Mouse (Mus musculus) neural tube, embryonic 13.5 days (tissue): ENCODE data around the gene Ccdc6. TPM values are rescaled to one million over a fixed set of nuclear protein-coding genes. Genes with fewer than 3 reads are reported as not detected.

ENCODE experiments used
- ATAC-seq: fragments of 200-750 bp; cut with Nextera tagmentation; 2 replicates; pipeline ENCODE4 v1.8.0; 2017; ENCODE audit warnings: low read depth, mild to moderate bottlenecking, moderate TSS enrichment, moderate library complexity
- H3K27ac ChIP-seq: fragments of 300-500 bp; sonication (generic); replicated peaks from 2 replicates; pipeline ENCODE4 v1.5.1; 2015; ENCODE audit warnings: moderate library complexity, mild to moderate bottlenecking, inconsistent platforms
- H3K27me3 ChIP-seq: fragments of 300-500 bp; sonication (generic); 2 replicates; pipeline ENCODE4 v1.6.1; 2015; ENCODE audit warnings: mild to moderate bottlenecking, inconsistent platforms
- H3K36me3 ChIP-seq: fragments of 300-500 bp; sonication (generic); 2 replicates; pipeline ENCODE4 v1.6.1; 2015; ENCODE audit warnings: mild to moderate bottlenecking, inconsistent platforms
- H3K4me1 ChIP-seq: fragments of 300-500 bp; sonication (generic); replicated peaks from 2 replicates; pipeline ENCODE4 v1.6.1; 2015; ENCODE audit warnings: inconsistent platforms
- H3K4me2 ChIP-seq: fragments of 300-500 bp; sonication (generic); 2 replicates; pipeline ENCODE4 v1.6.1; 2015; ENCODE audit warnings: inconsistent platforms, mild to moderate bottlenecking, moderate library complexity
- H3K4me3 ChIP-seq: fragments of 300-500 bp; sonication (generic); 2 replicates; pipeline ENCODE4 v1.5.1; 2015; ENCODE audit warnings: mild to moderate bottlenecking, inconsistent platforms
- H3K9ac ChIP-seq: fragments of 300-500 bp; sonication (generic); 2 replicates; pipeline ENCODE4 v1.6.1; 2015; ENCODE audit warnings: moderate library complexity, mild to moderate bottlenecking, inconsistent platforms
- H3K9me3 ChIP-seq: fragments of 300-500 bp; sonication (generic); 2 replicates; pipeline ENCODE4 v1.6.1; 2016; ENCODE audit warnings: inconsistent platforms
- WGBS: fragments of 180-500 bp; shearing (Covaris S2); methylation state at CpG from one replicate; pipeline ENCODE4 v1.1.7; 2015; 5-methylcytosine and 5-hydroxymethylcytosine counted together
- polyA plus RNA-seq: library from polyadenylated mRNA; unstranded; fragments of >200 nt; fragmentation: Nextera tagmentation; extraction: Ambion mirVana; gene quantifications from 2 replicates; pipeline ENCODE4 v1.2.1, GENCODE M21; 2015

Ccdc6 gene
- polyA plus RNA-seq, 1 experiment from 2014 or later = 22.3 TPM

DNA sequence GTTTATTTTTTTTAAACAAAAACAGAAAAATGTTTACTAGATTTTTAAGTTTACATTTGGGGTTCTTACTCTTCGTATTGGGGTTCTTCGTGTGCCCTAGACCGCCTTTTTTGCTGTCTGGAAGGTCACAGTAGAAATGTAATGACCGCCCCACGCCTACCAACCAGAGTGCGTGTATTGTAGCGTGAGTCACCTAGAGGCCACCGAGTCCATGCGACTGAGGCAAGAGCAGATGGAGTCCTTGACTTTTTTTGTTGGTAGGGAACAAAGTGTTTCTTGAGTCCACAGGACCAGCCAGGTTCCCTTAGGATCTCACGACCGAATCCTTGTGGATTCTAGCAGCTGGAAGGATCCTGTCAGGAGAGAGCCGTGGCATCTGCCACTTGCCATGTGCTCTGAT lies 63.9 kb downstream of the Ccdc6 start:
- no peak overlapping the region for H3K27ac ChIP-seq
- no peak overlapping the region for H3K9ac ChIP-seq
- H3K4me1 ChIP-seq = peaks cover 7% of the 10 kb centered on the region
- H3K9me3 ChIP-seq = no peaks in the 10 kb centered on the region
- peaks cover 14% of the 10 kb centered on the region for H3K36me3 ChIP-seq
- no peak for ATAC-seq
- WGBS = 93% methylated on average over 12 of the region's 12 CpGs
- H3K27me3 ChIP-seq = no peaks in the 10 kb centered on the region
- H3K4me2 ChIP-seq = no peak overlapping the region
- no peak overlapping the region for H3K4me3 ChIP-seq

DNA sequence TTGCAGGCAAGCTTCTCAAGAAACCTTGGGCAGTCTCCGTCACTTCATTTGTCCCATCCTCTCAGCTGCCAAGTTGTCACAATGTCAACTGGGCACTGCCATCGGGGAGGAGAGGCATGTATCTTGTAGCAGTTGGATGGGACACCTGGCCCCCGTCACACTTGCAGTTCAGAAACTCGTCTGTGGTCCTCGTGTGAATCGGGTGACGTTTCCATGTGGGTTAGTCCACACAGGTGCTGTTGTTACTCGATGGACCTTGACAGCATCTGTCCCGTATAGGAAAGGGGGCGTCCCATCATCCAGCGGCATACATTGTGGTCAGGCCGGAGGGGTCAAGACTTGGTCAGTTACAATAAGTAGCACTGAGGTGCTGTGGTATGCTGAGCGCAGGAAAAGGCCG lies 64.6 kb downstream of the Ccdc6 start:
- Histone ChIP-seq H3K4me2 (no peak overlapping the region), H3K9ac (no peak overlapping the region), H3K9me3 (no peaks in the 10 kb centered on the region), H3K27me3 (no peaks in the 10 kb centered on the region), H3K4me3 (no peak overlapping the region), H3K4me1 (peaks cover 7% of the 10 kb centered on the region), H3K27ac (no peak overlapping the region), H3K36me3 (peaks cover 7% of the 10 kb centered on the region)
- 91% methylated on average over 14 of the region's 14 CpGs for WGBS
- ATAC-seq = no peak

DNA sequence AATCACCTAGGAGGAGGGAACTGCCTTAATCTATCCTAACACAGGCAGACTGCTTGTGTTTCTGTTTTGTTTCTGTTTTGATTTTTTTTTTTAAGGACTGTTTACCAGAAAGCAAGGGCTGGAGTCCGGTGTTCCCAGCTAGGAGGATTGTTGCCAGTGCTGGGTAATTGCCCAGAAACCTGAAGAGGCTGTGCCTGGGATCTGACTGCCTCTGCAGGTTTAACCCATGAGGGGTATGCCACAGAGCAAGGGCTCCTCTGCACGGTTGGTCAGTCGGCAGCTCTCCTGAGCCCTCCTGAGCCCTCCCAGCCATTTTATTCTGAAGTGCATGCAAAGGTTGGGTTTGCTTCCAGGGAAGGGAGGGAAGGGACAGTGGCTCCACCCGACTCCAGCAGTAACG lies 66.8 kb downstream of the Ccdc6 start:
- Histone ChIP-seq H3K36me3 (peaks cover 19% of the 10 kb centered on the region), H3K9me3 (no peaks in the 10 kb centered on the region), H3K9ac (no peak overlapping the region), H3K4me3 (no peak overlapping the region), H3K4me2 (no peak overlapping the region), H3K27me3 (no peaks in the 10 kb centered on the region), H3K27ac (0 out of 2 replicates have a peak overlapping the region, but pooled peaks have one; percentile 15), H3K4me1 (peaks cover 13% of the 10 kb centered on the region)
- ATAC-seq = no peak
- 74% methylated on average over 5 of the region's 5 CpGs for WGBS

DNA sequence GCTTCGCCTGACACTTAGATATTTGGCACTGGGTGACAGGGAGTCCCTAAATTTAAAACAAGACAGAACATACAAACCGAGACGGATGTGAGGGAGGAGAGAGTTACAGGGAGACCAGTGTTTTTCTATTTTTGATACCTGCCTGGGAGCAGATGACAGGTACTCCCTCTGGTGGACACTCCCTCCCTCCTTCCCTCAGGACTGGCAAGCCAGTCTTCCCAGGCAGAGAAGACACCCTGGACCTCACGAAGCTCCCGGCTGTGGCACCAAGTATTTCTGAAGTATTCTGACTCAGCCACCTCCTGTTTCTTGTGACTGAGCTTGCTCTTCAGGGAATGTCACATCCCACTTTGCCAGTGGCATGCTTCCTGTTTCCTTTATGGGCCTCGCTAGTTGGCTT lies 69.0 kb downstream of the Ccdc6 start:
- Histone ChIP-seq H3K27me3 (no peaks in the 10 kb centered on the region), H3K9ac (no peak overlapping the region), H3K27ac (no peak overlapping the region), H3K4me3 (no peak overlapping the region), H3K36me3 (peaks cover 35% of the 10 kb centered on the region), H3K9me3 (no peaks in the 10 kb centered on the region), H3K4me1 (peaks cover 21% of the 10 kb centered on the region), H3K4me2 (no peak overlapping the region)
- 80% methylated on average over 6 of the region's 6 CpGs for WGBS
- no peak for ATAC-seq

DNA sequence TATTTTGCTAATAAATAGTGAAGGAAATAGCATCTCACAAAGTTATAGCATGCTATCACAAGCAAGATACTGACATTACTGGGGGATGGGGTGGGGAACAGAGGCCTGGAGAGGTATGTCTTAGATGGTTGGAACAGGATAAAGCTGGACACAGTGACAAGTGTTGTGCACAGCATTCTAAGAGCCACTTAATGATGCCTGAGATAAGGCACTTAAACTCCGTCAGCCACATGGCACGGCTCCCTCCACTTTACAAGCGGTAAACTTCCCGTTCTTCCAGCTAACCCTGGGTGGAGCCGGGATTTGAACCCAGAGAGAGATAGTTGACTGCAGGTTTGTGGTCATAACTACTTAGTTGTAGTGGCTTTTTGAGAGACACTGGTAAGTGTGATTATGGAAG lies 69.5 kb downstream of the Ccdc6 start:
- ATAC-seq = no peak
- no peaks in the 10 kb centered on the region for H3K9me3 ChIP-seq
- no peak overlapping the region for H3K9ac ChIP-seq
- H3K4me3 ChIP-seq = no peak overlapping the region
- no peak overlapping the region for H3K4me2 ChIP-seq
- 92% methylated on average over 5 of the region's 5 CpGs for WGBS
- H3K27me3 ChIP-seq = no peaks in the 10 kb centered on the region
- no peak overlapping the region for H3K27ac ChIP-seq
- peaks cover 41% of the 10 kb centered on the region for H3K36me3 ChIP-seq
- peaks cover 21% of the 10 kb centered on the region for H3K4me1 ChIP-seq

DNA sequence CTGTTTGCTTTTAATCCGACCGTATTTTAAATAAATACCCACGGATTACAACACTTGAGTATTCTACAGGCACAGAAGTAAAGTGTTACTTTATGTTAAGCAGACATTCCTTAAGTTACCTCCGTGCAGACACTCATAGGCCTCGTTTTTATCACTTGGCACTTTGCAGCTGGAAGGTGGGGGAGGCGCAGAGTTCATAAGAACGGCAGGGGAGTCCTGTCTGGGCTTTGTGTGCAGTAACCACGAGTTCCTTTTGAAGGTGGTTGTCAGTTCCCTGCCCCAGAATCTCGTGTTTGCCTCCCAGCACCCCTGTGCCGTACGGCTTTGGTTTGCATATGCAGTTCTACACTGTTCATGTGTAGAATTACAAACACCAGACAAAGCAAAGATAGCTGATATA lies 70.7 kb downstream of the Ccdc6 start:
- Histone ChIP-seq H3K9ac (no peak overlapping the region), H3K27me3 (no peaks in the 10 kb centered on the region), H3K4me2 (no peak overlapping the region), H3K27ac (no peak overlapping the region), H3K36me3 (peaks cover 45% of the 10 kb centered on the region), H3K9me3 (no peaks in the 10 kb centered on the region), H3K4me3 (no peak overlapping the region), H3K4me1 (peaks cover 21% of the 10 kb centered on the region)
- WGBS = 82% methylated on average over 11 of the region's 11 CpGs
- ATAC-seq = no peak

DNA sequence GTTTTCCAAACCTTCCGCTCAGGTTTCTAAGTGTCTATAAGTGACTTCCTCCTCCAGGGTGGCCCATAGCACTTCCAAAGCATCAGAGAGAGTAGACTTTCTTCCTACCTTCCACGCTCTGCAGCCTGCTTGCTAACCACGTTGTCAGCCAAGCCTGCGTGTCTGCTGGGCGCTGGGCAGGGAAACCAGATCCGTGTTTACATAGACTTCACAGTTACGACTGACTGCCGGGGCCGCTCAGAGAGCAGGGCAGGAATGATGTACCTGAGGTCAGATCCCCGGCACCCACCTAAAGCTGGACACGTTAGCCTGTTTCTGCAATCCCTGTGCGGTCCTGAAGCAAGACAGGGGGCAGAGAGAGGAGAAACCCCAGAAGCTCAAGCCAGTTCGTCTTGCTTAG lies 71.5 kb downstream of the Ccdc6 start:
- WGBS = 89% methylated on average over 13 of the region's 13 CpGs
- H3K36me3 ChIP-seq = peaks cover 45% of the 10 kb centered on the region
- H3K4me3 ChIP-seq = no peak overlapping the region
- peaks cover 20% of the 10 kb centered on the region for H3K4me1 ChIP-seq
- H3K9me3 ChIP-seq = no peaks in the 10 kb centered on the region
- H3K27me3 ChIP-seq = no peaks in the 10 kb centered on the region
- H3K4me2 ChIP-seq = no peak overlapping the region
- H3K9ac ChIP-seq = peak overlapping the region; percentile 23; the same call in 1 of the 2 replicates
- H3K27ac ChIP-seq = peak overlapping the region; percentile 66
- ATAC-seq = no peak

DNA sequence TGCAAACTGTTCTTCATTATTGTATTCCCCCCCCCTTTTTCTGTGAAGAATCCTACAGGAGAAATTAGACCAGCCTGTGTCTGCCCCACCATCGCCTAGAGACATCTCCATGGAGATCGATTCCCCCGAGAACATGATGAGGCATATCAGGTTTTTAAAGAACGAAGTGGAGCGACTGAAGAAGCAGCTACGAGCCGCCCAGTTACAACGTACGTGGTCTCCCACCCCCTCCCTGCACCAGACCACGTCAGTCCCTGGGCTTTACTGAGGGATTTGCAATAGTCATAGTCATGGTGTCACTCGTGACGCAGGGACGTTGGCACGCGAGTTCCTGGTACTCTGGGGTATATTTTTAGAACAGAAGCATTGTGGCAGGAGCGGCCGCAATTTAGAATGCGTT lies 72.1 kb downstream of the Ccdc6 start:
- Histone ChIP-seq H3K4me1 (peaks cover 14% of the 10 kb centered on the region), H3K9me3 (no peaks in the 10 kb centered on the region), H3K9ac (no peak overlapping the region), H3K36me3 (peaks cover 45% of the 10 kb centered on the region), H3K4me2 (no peak overlapping the region), H3K4me3 (no peak overlapping the region), H3K27ac (peak overlapping the region; percentile 66), H3K27me3 (no peaks in the 10 kb centered on the region)
- peak; percentile 20; the same call in 1 of the 2 replicates for ATAC-seq
- 62% methylated on average over 18 of the region's 18 CpGs for WGBS

DNA sequence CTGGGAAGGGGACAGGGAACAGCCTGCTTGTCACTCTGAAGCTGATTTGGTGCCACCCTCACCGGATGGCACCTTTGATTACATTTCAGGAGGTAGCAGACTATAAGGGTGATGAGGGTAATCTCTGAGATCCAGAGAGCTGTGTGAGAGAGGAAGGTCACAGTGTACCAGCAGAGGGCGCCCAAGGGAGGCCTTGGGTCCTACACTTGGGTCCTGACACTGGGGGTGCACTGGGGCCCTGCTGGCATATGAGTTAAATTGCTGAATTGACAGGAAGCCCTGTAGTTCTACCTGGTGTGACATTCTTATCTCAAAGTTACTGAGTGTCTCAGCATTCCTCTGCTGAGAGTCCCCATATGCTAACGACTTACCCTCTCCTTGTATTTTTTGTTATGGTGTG lies 76.4 kb downstream of the Ccdc6 start:
- no peak overlapping the region for H3K27ac ChIP-seq
- no peak overlapping the region for H3K4me3 ChIP-seq
- peaks cover 67% of the 10 kb centered on the region for H3K36me3 ChIP-seq
- no peak overlapping the region for H3K4me2 ChIP-seq
- ATAC-seq = no peak
- H3K9ac ChIP-seq = no peak overlapping the region
- no peaks in the 10 kb centered on the region for H3K27me3 ChIP-seq
- H3K4me1 ChIP-seq = peaks cover 12% of the 10 kb centered on the region
- no peaks in the 10 kb centered on the region for H3K9me3 ChIP-seq
- 55% methylated on average over 3 of the region's 3 CpGs for WGBS

DNA sequence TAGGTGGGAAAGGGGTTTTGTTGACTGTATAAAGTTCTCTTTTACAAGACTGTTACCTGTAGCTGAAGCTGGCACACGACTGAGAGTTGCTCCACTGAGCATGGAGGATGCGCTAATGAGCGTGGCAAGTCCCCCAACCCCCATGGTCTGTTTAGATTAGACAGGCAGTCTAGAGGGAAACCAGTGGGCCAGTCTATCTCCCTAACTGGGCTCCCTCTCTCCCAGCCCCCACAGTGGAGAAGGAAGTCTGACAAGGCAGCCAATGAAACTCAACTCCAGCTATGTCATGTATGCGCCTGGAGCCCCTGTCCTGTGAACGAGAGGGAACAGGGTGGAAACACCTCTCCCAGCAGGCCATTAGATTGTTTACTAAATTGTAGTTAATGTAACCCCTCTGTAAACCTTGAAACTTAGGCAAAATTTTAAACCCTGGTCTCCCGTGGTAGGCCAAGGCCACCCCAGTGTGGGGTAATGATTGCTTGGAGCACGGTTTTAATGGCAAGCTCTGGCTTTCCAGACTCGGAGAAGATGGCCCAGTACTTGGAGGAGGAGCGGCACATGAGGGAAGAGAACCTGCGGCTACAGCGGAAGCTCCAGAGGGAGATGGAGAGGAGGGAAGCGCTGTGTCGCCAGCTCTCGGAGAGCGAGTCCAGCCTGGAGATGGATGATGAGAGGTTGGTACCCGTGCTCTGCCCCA lies 77.7 kb downstream of the Ccdc6 start:
- Histone ChIP-seq H3K36me3 (peaks cover 62% of the 10 kb centered on the region), H3K9ac (no peak overlapping the region), H3K4me2 (no peak overlapping the region), H3K4me1 (no peaks in the 10 kb centered on the region), H3K4me3 (no peak overlapping the region), H3K27me3 (no peaks in the 10 kb centered on the region), H3K9me3 (no peaks in the 10 kb centered on the region), H3K27ac (no peak overlapping the region; the same call in 1 of the 2 replicates)
- 0 out of 2 replicates have a peak, but pooled peaks have one; percentile 16 for ATAC-seq
- WGBS = 81% methylated on average over 16 of the region's 16 CpGs

DNA sequence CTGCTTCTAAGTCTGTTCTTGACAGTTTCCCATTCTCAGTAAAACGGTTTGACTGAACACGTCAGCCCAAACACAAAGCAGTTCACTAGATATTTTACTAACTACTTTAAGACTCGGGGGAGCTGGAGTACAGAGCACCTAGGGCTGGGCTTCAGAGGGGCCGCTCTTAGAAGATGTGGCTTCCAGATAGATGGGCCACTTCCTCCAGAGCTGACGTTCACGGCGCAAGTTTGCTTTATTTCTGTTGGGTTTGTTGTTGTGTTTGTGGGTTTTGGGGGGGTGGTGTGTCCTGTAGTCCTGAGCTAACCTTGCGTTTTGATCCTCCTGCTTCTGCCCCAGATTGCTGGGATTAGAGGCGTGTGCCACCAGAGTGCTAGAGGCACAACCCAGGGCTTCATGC lies 83.8 kb downstream of the Ccdc6 start:
- no peak overlapping the region for H3K9ac ChIP-seq
- WGBS = 93% methylated on average over 9 of the region's 9 CpGs
- no peak for ATAC-seq
- H3K9me3 ChIP-seq = no peaks in the 10 kb centered on the region
- H3K27ac ChIP-seq = no peak overlapping the region
- H3K27me3 ChIP-seq = no peaks in the 10 kb centered on the region
- H3K4me3 ChIP-seq = no peak overlapping the region
- H3K4me2 ChIP-seq = no peak overlapping the region
- peaks cover 38% of the 10 kb centered on the region for H3K36me3 ChIP-seq
- H3K4me1 ChIP-seq = peaks cover 15% of the 10 kb centered on the region

DNA sequence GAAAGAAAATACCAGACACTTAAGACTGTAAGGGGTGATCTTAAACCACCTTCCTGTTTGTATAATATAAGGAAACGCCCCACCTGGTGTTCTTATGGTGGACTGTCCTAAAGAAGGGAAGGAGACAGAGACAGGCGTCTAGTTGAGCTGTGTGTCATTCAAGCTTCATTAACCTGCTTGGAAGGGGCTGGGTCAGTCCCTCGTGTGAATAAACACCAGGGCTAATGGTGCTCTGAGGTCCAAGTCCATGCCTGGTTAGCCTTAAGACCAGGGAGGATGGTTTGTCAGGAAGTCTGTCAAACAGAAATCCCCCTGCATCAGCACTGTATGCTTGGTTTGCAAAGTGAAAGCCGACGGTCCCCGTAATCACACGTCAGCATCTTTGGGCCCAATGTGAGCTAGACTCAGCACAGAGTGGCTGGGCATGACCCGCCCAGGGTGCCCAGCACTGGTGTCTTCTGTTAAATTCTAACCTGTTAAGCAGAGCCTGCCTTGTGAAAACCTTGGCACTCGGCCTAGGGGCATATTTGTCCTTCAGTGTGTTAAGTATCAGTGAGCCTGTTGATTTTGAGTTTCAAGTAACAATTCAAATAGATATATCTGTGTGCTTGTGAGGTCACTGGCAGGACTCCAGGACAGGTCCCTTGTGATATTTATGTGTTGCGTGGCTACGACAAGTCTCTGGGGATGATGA lies 84.5 kb downstream of the Ccdc6 start:
- peaks cover 15% of the 10 kb centered on the region for H3K4me1 ChIP-seq
- H3K27ac ChIP-seq = no peak overlapping the region
- H3K4me2 ChIP-seq = no peak overlapping the region
- no peak overlapping the region for H3K4me3 ChIP-seq
- peaks cover 32% of the 10 kb centered on the region for H3K36me3 ChIP-seq
- no peaks in the 10 kb centered on the region for H3K9me3 ChIP-seq
- WGBS = 82% methylated on average over 11 of the region's 11 CpGs
- H3K9ac ChIP-seq = no peak overlapping the region
- ATAC-seq = no peak
- no peaks in the 10 kb centered on the region for H3K27me3 ChIP-seq
